In genomic region chr2:122701871-122702180, GRCm38 (mm10) we compare ENCODE assay signal across 9 mouse cellular contexts. TPM values are rescaled to one million over a fixed set of nuclear protein-coding genes. Genes with fewer than 3 reads are reported as not detected.
DNase-seq lines count a peak whose midpoint lies in the region; ATAC-seq and TF ChIP-seq lines count a peak whose summit lies in the region.
"Had no signal": no experiment of that assay in that cellular context is flagged by ENCODE, and none has a peak within 500 bp of the region (broad histone marks: within the 10 kb centered on the region; RNA-seq: fewer than 3 reads in every experiment).

No protein-coding gene starts in this region.

- no peaks in the 10 kb centered on the region for H3K36me3 ChIP-seq in heart, embryonic 13.5 days
- H3K36me3 ChIP-seq in ES-E14 (ENCODE audit: control insufficient read depth, insufficient read depth, low read length, poor library complexity, severe bottlenecking): no peaks in the 10 kb centered on the region
- H3K36me3 ChIP-seq in forebrain, embryonic 16.5 days (ENCODE audit: control insufficient read depth, insufficient read depth): no peaks in the 10 kb centered on the region
- no peaks in the 10 kb centered on the region for H3K36me3 ChIP-seq in liver, embryonic 12.5 days
- no peaks in the 10 kb centered on the region for H3K36me3 ChIP-seq in stomach, embryonic 16.5 days (ENCODE audit: control insufficient read depth, insufficient read depth, low read length)

- no peak for ATAC-seq in heart, embryonic 13.5 days (ENCODE audit: extremely low read depth, insufficient number of reproducible peaks, low FRiP score, low TSS enrichment)
- no peak for ATAC-seq in forebrain, embryonic 16.5 days
- no peak for ATAC-seq in liver, embryonic 12.5 days
- ATAC-seq in stomach, embryonic 16.5 days (ENCODE audit: insufficient read depth, low FRiP score): no peak
- no peak; the same call in 1 of the 2 replicates for ATAC-seq in megakaryocyte-erythroid progenitor cell, adult 5-6 weeks (replicated peaks; ENCODE audit: low FRiP score, low TSS enrichment, poor library complexity, severe bottlenecking)

- H3K9ac ChIP-seq in heart, embryonic 13.5 days: peak overlapping the region; percentile 90
- H3K9ac ChIP-seq in ES-E14 (ENCODE audit: insufficient read depth, low read depth, low read length, poor library complexity, severe bottlenecking): peak overlapping the region; percentile 63
- H3K9ac ChIP-seq in forebrain, embryonic 16.5 days (replicated peaks; ENCODE audit: low read depth, low read length): peak overlapping the region; percentile 85
- H3K9ac ChIP-seq in liver, embryonic 12.5 days: peak overlapping the region; percentile 57; the same call in 1 of the 2 replicates
- H3K9ac ChIP-seq in stomach, embryonic 16.5 days (ENCODE audit: low read length): peak overlapping the region; percentile 89

- under 1% methylated on average over 15 of the region's 15 CpGs for WGBS in heart, embryonic 13.5 days
- under 1% methylated on average over 15 of the region's 15 CpGs for WGBS in forebrain, embryonic 16.5 days
- 2% methylated on average over 15 of the region's 15 CpGs for WGBS in liver, embryonic 12.5 days (ENCODE audit: insufficient replicate concordance)
- 1% methylated on average over 15 of the region's 15 CpGs for WGBS in stomach, embryonic 16.5 days

- H3K4me3 ChIP-seq in heart, embryonic 13.5 days: peak overlapping the region; percentile 75
- H3K4me3 ChIP-seq in ES-E14 (ENCODE audit: insufficient read depth in 1 of 2, low read depth in 1 of 2, low read length in 2 of 2, poor library complexity in 1 of 2, severe bottlenecking in 1 of 2): peak overlapping the region; percentile 63 to 85
- peak overlapping the region; percentile 76 for H3K4me3 ChIP-seq in forebrain, embryonic 16.5 days (replicated peaks; ENCODE audit: low read length)
- H3K4me3 ChIP-seq in liver, embryonic 12.5 days: peak overlapping the region; percentile 62
- H3K4me3 ChIP-seq in stomach, embryonic 16.5 days (replicated peaks; ENCODE audit: low read length): peak overlapping the region; percentile 68

- no peaks in the 10 kb centered on the region for H3K9me3 ChIP-seq in heart, embryonic 13.5 days
- H3K9me3 ChIP-seq in ES-E14 (ENCODE audit: control insufficient read depth, insufficient read depth, low read depth, low read length): no peaks in the 10 kb centered on the region
- no peaks in the 10 kb centered on the region for H3K9me3 ChIP-seq in forebrain, embryonic 16.5 days (ENCODE audit: control insufficient read depth, low read length)
- H3K9me3 ChIP-seq in liver, embryonic 12.5 days (replicated peaks): no peaks in the 10 kb centered on the region
- no peaks in the 10 kb centered on the region for H3K9me3 ChIP-seq in stomach, embryonic 16.5 days (replicated peaks; ENCODE audit: control insufficient read depth, low read length)

- peaks cover 3% of the 10 kb centered on the region; the same call in 1 of the 2 replicates for H3K27me3 ChIP-seq in heart, embryonic 13.5 days (replicated peaks)
- peaks cover 5% of the 10 kb centered on the region; the same call in 1 of the 2 replicates for H3K27me3 ChIP-seq in forebrain, embryonic 16.5 days (replicated peaks; ENCODE audit: control insufficient read depth, insufficient read depth, low read length)
- peaks cover 45% of the 10 kb centered on the region for H3K27me3 ChIP-seq in liver, embryonic 12.5 days (replicated peaks)
- H3K27me3 ChIP-seq in stomach, embryonic 16.5 days (ENCODE audit: control insufficient read depth, insufficient read depth, low read length): no peaks in the 10 kb centered on the region
- H3K27me3 ChIP-seq: Patski had no signal

- peaks cover 15% of the 10 kb centered on the region for H3K4me1 ChIP-seq in heart, embryonic 13.5 days
- peaks cover 0 to 2% of the 10 kb centered on the region in 2 experiments; a peak in 1 of 4 replicates for H3K4me1 ChIP-seq in ES-E14 (ENCODE audit: control insufficient read depth in 2 of 2, insufficient read depth in 2 of 2, low read length in 2 of 2, poor library complexity in 1 of 2)
- H3K4me1 ChIP-seq in forebrain, embryonic 16.5 days (replicated peaks; ENCODE audit: control insufficient read depth, insufficient read depth, low read length): peaks cover 18% of the 10 kb centered on the region
- 0 out of 2 replicates have a peak, but pooled peaks cover 4% of the 10 kb centered on the region for H3K4me1 ChIP-seq in liver, embryonic 12.5 days
- peaks cover 10% of the 10 kb centered on the region for H3K4me1 ChIP-seq in stomach, embryonic 16.5 days (ENCODE audit: control insufficient read depth, insufficient read depth, low read length)

- H3K4me2 ChIP-seq in heart, embryonic 13.5 days: peak overlapping the region; percentile 89
- peak overlapping the region; percentile 94 for H3K4me2 ChIP-seq in forebrain, embryonic 16.5 days (ENCODE audit: low read length)
- peak overlapping the region; percentile 76 for H3K4me2 ChIP-seq in liver, embryonic 12.5 days
- peak overlapping the region; percentile 88 for H3K4me2 ChIP-seq in stomach, embryonic 16.5 days (ENCODE audit: low read depth, low read length)

- in situ Hi-C loops in ES-E14 (cut with MboI; ENCODE audit: low sequenced_read_pairs in 2 of 2, unreplicated experiment in 2 of 2): no loop called here

- peak overlapping the region; percentile 66; the same call in 1 of the 2 replicates for H3K27ac ChIP-seq in heart, embryonic 13.5 days (replicated peaks)
- no peak overlapping the region for H3K27ac ChIP-seq in ES-E14 (ENCODE audit: insufficient read depth, low read depth, low read length, poor library complexity, severe bottlenecking)
- H3K27ac ChIP-seq in forebrain, embryonic 16.5 days (ENCODE audit: low read length): no peak overlapping the region
- no peak overlapping the region for H3K27ac ChIP-seq in liver, embryonic 12.5 days
- H3K27ac ChIP-seq in stomach, embryonic 16.5 days (ENCODE audit: low read length): peak overlapping the region; percentile 60; the same call in 1 of the 2 replicates

- no peak for DNase-seq in heart, adult 11 months
- DNase-seq in ES-E14 (ENCODE audit: low read depth, low spot score): peak; percentile 1
- no peak for DNase-seq in testis, postnatal 10 days (ENCODE audit: low spot score)

TF ChIP-seq in ES-E14, 5 proteins besides CTCF, POLR2A, EP300 and RAD21:
- TF ChIP-seq MAFK (IDR thresholded peaks at IDR 0.05; ENCODE audit: insufficient read depth, low read depth, low read length): no peak
- TF ChIP-seq HCFC1 (IDR thresholded peaks at IDR 0.05; ENCODE audit: borderline replicate concordance, insufficient read depth, low read length): no peak
- TF ChIP-seq ZNF384 (IDR thresholded peaks at IDR 0.05; ENCODE audit: low read depth, low read length): no peak
- no peak for TF ChIP-seq CHD2 (IDR thresholded peaks at IDR 0.05; ENCODE audit: low read depth, low read length)
- TF ChIP-seq ZC3H11A (IDR thresholded peaks at IDR 0.05; ENCODE audit: borderline replicate concordance, low read depth, low read length): no peak

RNA-seq across cellular contexts. Expression of gene Slc30a4, which starts 0.6 kb away (rescaled TPM):
- 4.8 and 5.2 TPM in 2 replicates for polyA plus RNA-seq in heart, embryonic 13.5 days (2015; fragmentation: Nextera tagmentation; extraction: Ambion mirVana)
- 5.7 and 8.6 TPM in 2 replicates for total RNA-seq in ES-E14 (2012; rRNA removed)
- 8.2 and 8.3 TPM in 2 replicates for polyA plus RNA-seq in forebrain, embryonic 16.5 days (2015; fragmentation: Nextera tagmentation; extraction: Ambion mirVana)
- 1.8 and 2.4 TPM in 2 replicates for polyA plus RNA-seq in liver, embryonic 12.5 days (2016; fragmentation: Nextera tagmentation; extraction: Ambion mirVana)
- polyA plus RNA-seq in stomach, embryonic 16.5 days (2015; fragmentation: Nextera tagmentation; extraction: Ambion mirVana): 9.1 and 9.5 TPM in 2 replicates
- 0.59 and 0.64 TPM in 2 replicates for total RNA-seq in megakaryocyte-erythroid progenitor cell, adult 5-6 weeks (2014; fragmentation: Nextera tagmentation)
- total RNA-seq in megakaryocyte-erythroid progenitor cell, adult 5-6 weeks (2017): 1.0 and 1.2 TPM in 2 replicates

RNA-seq across cellular contexts. Expression of gene Bloc1s6, which starts 36.5 kb away (rescaled TPM):
- polyA plus RNA-seq in heart, embryonic 13.5 days (2015; fragmentation: Nextera tagmentation; extraction: Ambion mirVana): 32.2 and 35.8 TPM in 2 replicates
- 7.1 and 11.6 TPM in 2 replicates for total RNA-seq in ES-E14 (2012; rRNA removed)
- polyA plus RNA-seq in forebrain, embryonic 16.5 days (2015; fragmentation: Nextera tagmentation; extraction: Ambion mirVana): 93.1 and 95.6 TPM in 2 replicates
- 23.2 and 24.2 TPM in 2 replicates for polyA plus RNA-seq in liver, embryonic 12.5 days (2016; fragmentation: Nextera tagmentation; extraction: Ambion mirVana)
- polyA plus RNA-seq in stomach, embryonic 16.5 days (2015; fragmentation: Nextera tagmentation; extraction: Ambion mirVana): 49.9 and 52.4 TPM in 2 replicates
- 14.7 and 16.3 TPM in 2 replicates for total RNA-seq in megakaryocyte-erythroid progenitor cell, adult 5-6 weeks (2014; fragmentation: Nextera tagmentation)
- 21.1 and 27.6 TPM in 2 replicates for total RNA-seq in megakaryocyte-erythroid progenitor cell, adult 5-6 weeks (2017)

Comparison
In these comparisons a context has a peak if more than half of its experiments do, and no peak if none do; other contexts are left out.
1. H3K27ac ChIP-seq: peak in heart, embryonic 13.5 days (single experiment) and stomach, embryonic 16.5 days (single experiment); none in ES-E14 (single experiment), forebrain, embryonic 16.5 days (single experiment) and liver, embryonic 12.5 days (single experiment).
2. Peak in every context shown above with its lines, with median percentiles within 50 percentile points of each other: H3K4me2 ChIP-seq, H3K4me3 ChIP-seq and H3K9ac ChIP-seq.